Mouse (Mus musculus) hindbrain, postnatal 0 days (tissue): ENCODE measurements at regions not wholly inside any gene's neighbourhood (a gene's known extent, or its start where the extent isn't known, plus 50 kb on each side); places are given as distances from the start of the nearest gene placed in this dataset.
A peak's percentile ranks its signal among the peaks of the same experiment; 100 is the strongest.

Experiments
- ATAC-seq: fragments of 200-750 bp; cut with Nextera tagmentation; 2 replicates; pipeline ENCODE4 v1.8.0; 2017; ENCODE audit warnings: mild to moderate bottlenecking, moderate TSS enrichment, moderate library complexity
- DNase-seq: peaks from one replicate; pipeline ENCODE4 v3.0.0-alpha.2; 2015; ENCODE audit warnings: low spot score
- H3K27ac ChIP-seq: fragments of 300-500 bp; sonication (generic); 2 replicates; pipeline ENCODE4 v1.5.1; 2014; ENCODE audit warnings: mild to moderate bottlenecking
- H3K27me3 ChIP-seq: fragments of 300-500 bp; sonication (generic); 2 replicates; pipeline ENCODE4 v1.6.1; 2014; ENCODE audit warnings: low read length, mixed read lengths; ENCODE audit not compliant: insufficient read depth
- H3K36me3 ChIP-seq: fragments of 300-500 bp; sonication (generic); 2 replicates; pipeline ENCODE4 v1.6.1; 2014; ENCODE audit warnings: low read length, mixed read lengths; ENCODE audit not compliant: insufficient read depth
- H3K4me1 ChIP-seq: fragments of 300-500 bp; sonication (generic); 2 replicates; pipeline ENCODE4 v1.6.1; 2014; ENCODE audit warnings: antibody characterized with exemption, low read length, mixed read lengths; ENCODE audit not compliant: insufficient read depth
- H3K4me2 ChIP-seq: fragments of 300-500 bp; sonication (generic); 2 replicates; pipeline ENCODE4 v1.6.1; 2014; ENCODE audit warnings: low read depth, mild to moderate bottlenecking, low read length, moderate library complexity, mixed read lengths
- H3K4me3 ChIP-seq: fragments of 300-500 bp; sonication (generic); 2 replicates; pipeline ENCODE4 v1.5.1; 2014; ENCODE audit warnings: low read length
- H3K9ac ChIP-seq: fragments of 300-500 bp; sonication (generic); replicated peaks from 2 replicates; pipeline ENCODE4 v1.6.1; 2014; ENCODE audit warnings: mild to moderate bottlenecking, low read length, moderate library complexity, mixed read lengths
- H3K9me3 ChIP-seq: fragments of 300-500 bp; sonication (generic); 2 replicates; pipeline ENCODE4 v1.6.1; 2016; ENCODE audit warnings: low read length, mixed read lengths
- CTCF ChIP-seq: IDR thresholded peaks from 2 replicates; pipeline ENCODE4 v1.5.1; 2016; ENCODE audit warnings: antibody characterized with exemption, control low read depth, low read depth
- WGBS: fragments of 180-500 bp; shearing (Covaris S2); extraction: QIAGEN DNeasy Blood & Tissue Kit; methylation state at CpG from one replicate; pipeline ENCODE4 v1.1.7; 2014; 5-methylcytosine and 5-hydroxymethylcytosine counted together

- 14% methylated on average over 7 of the region's 7 CpGs for WGBS
- no peak for TF ChIP-seq CTCF
- Histone ChIP-seq H3K9ac (no peak overlapping the region), H3K27me3 (no peaks in the 10 kb centered on the region), H3K4me3 (no peak overlapping the region), H3K36me3 (no peaks in the 10 kb centered on the region), H3K4me1 (no peaks in the 10 kb centered on the region; the same call in 1 of the 2 replicates), H3K9me3 (0 out of 2 replicates have a peak, but pooled peaks cover 6% of the 10 kb centered on the region), H3K4me2 (no peak overlapping the region), H3K27ac (no peak overlapping the region)
- DNase-seq (no peak), ATAC-seq (no peak)
These were observed 72.3 kb downstream of the Mcfd2 start for GRCm38 (mm10) chr17:87193482-87193881.

- Histone ChIP-seq H3K36me3 (no peaks in the 10 kb centered on the region), H3K9ac (no peak overlapping the region), H3K4me2 (no peak overlapping the region), H3K27me3 (no peaks in the 10 kb centered on the region), H3K27ac (no peak overlapping the region), H3K4me3 (no peak overlapping the region), H3K4me1 (peaks cover 8% of the 10 kb centered on the region; the same call in 1 of the 2 replicates), H3K9me3 (0 out of 2 replicates have a peak, but pooled peaks cover 6% of the 10 kb centered on the region)
- WGBS = 45% methylated on average over 3 of the region's 3 CpGs
- TF ChIP-seq CTCF = no peak
- peak; percentile 32 for DNase-seq
- no peak for ATAC-seq
These were observed 76.1 kb downstream of the Mcfd2 start for GRCm38 (mm10) chr17:87189670-87190069.
